Mouse (Mus musculus) hindbrain, postnatal 0 days (tissue): ENCODE results near the gene Dtnbp1. TPM values are rescaled to one million over a fixed set of nuclear protein-coding genes. Genes with fewer than 3 reads are reported as not detected.
A peak's percentile ranks its signal among the peaks of the same experiment; 100 is the strongest.

Source experiments
- ATAC-seq: fragments of 200-750 bp; cut with Nextera tagmentation; 2 replicates; pipeline ENCODE4 v1.8.0; 2017; ENCODE audit warnings: mild to moderate bottlenecking, moderate TSS enrichment, moderate library complexity
- DNase-seq: peaks from one replicate; pipeline ENCODE4 v3.0.0-alpha.2; 2015; ENCODE audit warnings: low spot score
- H3K27ac ChIP-seq: fragments of 300-500 bp; sonication (generic); 2 replicates; pipeline ENCODE4 v1.5.1; 2014; ENCODE audit warnings: mild to moderate bottlenecking
- H3K27me3 ChIP-seq: fragments of 300-500 bp; sonication (generic); 2 replicates; pipeline ENCODE4 v1.6.1; 2014; ENCODE audit warnings: low read length, mixed read lengths; ENCODE audit not compliant: insufficient read depth
- H3K36me3 ChIP-seq: fragments of 300-500 bp; sonication (generic); 2 replicates; pipeline ENCODE4 v1.6.1; 2014; ENCODE audit warnings: low read length, mixed read lengths; ENCODE audit not compliant: insufficient read depth
- H3K4me1 ChIP-seq: fragments of 300-500 bp; sonication (generic); 2 replicates; pipeline ENCODE4 v1.6.1; 2014; ENCODE audit warnings: antibody characterized with exemption, low read length, mixed read lengths; ENCODE audit not compliant: insufficient read depth
- H3K4me2 ChIP-seq: fragments of 300-500 bp; sonication (generic); 2 replicates; pipeline ENCODE4 v1.6.1; 2014; ENCODE audit warnings: low read depth, mild to moderate bottlenecking, low read length, moderate library complexity, mixed read lengths
- H3K4me3 ChIP-seq: fragments of 300-500 bp; sonication (generic); 2 replicates; pipeline ENCODE4 v1.5.1; 2014; ENCODE audit warnings: low read length
- H3K9ac ChIP-seq: fragments of 300-500 bp; sonication (generic); replicated peaks from 2 replicates; pipeline ENCODE4 v1.6.1; 2014; ENCODE audit warnings: mild to moderate bottlenecking, low read length, moderate library complexity, mixed read lengths
- H3K9me3 ChIP-seq: fragments of 300-500 bp; sonication (generic); 2 replicates; pipeline ENCODE4 v1.6.1; 2016; ENCODE audit warnings: low read length, mixed read lengths
- CTCF ChIP-seq: IDR thresholded peaks from 2 replicates; pipeline ENCODE4 v1.5.1; 2016; ENCODE audit warnings: antibody characterized with exemption, control low read depth, low read depth
- whole genome bisulfite sequencing: fragments of 180-500 bp; shearing (Covaris S2); extraction: QIAGEN DNeasy Blood & Tissue Kit; methylation state at CpG from one replicate; pipeline ENCODE4 v1.1.7; 2014; 5-methylcytosine and 5-hydroxymethylcytosine counted together
- polyA plus RNA-seq: library from polyadenylated mRNA; unstranded; fragments of >200 nt; fragmentation: Nextera tagmentation; extraction: Ambion mirVana; gene quantifications from 2 replicates; pipeline ENCODE4 v1.2.1, GENCODE M21; 2015
- total RNA-seq: library from RNA; depleted of rRNA; stranded (reverse); fragments of >200 nt; gene quantifications from 2 replicates; pipeline ENCODE4 v1.2.3, GENCODE M21; 2014

Gene Dtnbp1
- total and polyA plus RNA-seq, 2 experiments from 2014 or later: 90.7 to 127 TPM

DNA sequence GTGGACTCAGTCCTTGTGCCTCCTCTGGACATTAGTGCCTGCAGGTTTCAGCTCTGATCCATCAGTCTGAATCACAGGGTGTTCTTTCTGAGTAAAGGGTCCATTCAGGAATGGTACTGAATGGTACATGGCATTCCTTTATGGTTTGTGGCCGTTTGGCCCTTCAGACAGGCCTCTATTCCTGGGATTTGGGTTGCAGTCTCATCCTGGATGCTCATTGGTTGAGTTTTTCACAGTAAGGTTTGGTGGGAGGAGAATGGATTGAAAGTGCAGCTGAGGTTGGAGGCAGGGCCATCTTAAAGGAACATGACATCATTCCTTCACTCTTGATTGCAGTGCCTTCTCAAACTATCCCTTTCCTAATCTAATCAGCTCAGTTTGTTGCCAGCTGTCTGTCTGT is 93.2 kb downstream of the Dtnbp1 start:
- H3K4me2 ChIP-seq: no peak overlapping the region
- ATAC-seq (no peak), DNase-seq (no peak)
- H3K9me3 ChIP-seq: no peaks in the 10 kb centered on the region
- WGBS: 22% methylated on average over 1 of the region's 1 CpGs
- no peak for TF ChIP-seq CTCF
- no peak overlapping the region for H3K4me3 ChIP-seq
- peaks cover 25% of the 10 kb centered on the region; the same call in 1 of the 2 replicates for H3K36me3 ChIP-seq
- H3K27me3 ChIP-seq: no peaks in the 10 kb centered on the region
- H3K4me1 ChIP-seq: peaks cover 15% of the 10 kb centered on the region
- peak overlapping the region; percentile 8; the same call in 1 of the 2 replicates for H3K27ac ChIP-seq
- no peak overlapping the region for H3K9ac ChIP-seq

DNA sequence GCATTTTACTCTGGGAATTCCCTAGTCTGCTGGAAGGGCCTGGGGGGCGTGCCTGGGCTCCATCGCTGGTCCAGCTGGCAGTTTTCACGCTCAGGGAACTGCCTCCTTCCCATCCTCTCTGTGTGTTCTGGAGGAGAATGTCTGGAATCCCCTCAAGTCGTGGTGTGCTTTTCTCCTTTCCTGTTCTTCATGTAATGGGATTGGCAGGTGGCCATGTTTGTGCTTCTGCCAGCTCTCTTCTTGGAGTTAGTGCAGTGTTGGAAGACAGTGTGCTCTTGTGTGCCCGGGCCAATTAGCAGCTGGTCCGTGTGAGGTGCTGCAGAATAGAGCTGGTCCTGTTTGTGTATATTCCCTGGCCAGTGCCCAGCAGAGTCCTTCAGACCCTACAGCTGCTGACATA is 94.2 kb downstream of the Dtnbp1 start:
- WGBS: 17% methylated on average over 6 of the region's 6 CpGs
- Histone ChIP-seq H3K9ac (no peak overlapping the region), H3K4me3 (no peak overlapping the region), H3K27ac (peak overlapping the region; percentile 45; the same call in 1 of the 2 replicates), H3K4me1 (peaks cover 12% of the 10 kb centered on the region), H3K27me3 (no peaks in the 10 kb centered on the region), H3K4me2 (no peak overlapping the region), H3K9me3 (no peaks in the 10 kb centered on the region), H3K36me3 (peaks cover 24% of the 10 kb centered on the region)
- DNase-seq: peak; percentile 95
- peak; percentile 4; the same call in 1 of the 2 replicates for TF ChIP-seq CTCF
- ATAC-seq: peak; percentile 98

DNA sequence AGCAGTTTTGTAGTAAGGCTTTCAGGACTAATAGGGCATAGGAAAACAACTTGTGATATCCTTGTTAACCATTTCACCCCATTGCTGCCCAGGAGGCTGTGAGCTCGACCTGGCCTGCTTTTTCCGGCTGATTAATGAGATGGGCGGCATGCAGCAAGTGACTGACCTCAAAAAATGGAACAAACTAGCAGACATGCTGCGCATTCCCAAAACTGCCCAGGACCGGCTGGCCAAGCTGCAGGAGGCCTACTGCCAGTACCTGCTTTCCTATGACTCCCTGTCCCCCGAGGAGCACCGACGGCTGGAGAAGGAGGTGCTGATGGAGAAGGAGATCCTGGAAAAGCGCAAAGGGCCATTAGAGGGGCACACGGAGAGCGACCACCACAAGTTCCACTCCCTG is 95.8 kb downstream of the Dtnbp1 start:
- Histone ChIP-seq H3K4me1 (peaks cover 3% of the 10 kb centered on the region; the same call in 1 of the 2 replicates), H3K9ac (no peak overlapping the region), H3K27ac (no peak overlapping the region), H3K36me3 (peaks cover 25% of the 10 kb centered on the region), H3K27me3 (no peaks in the 10 kb centered on the region), H3K4me3 (no peak overlapping the region), H3K9me3 (no peaks in the 10 kb centered on the region), H3K4me2 (no peak overlapping the region)
- 85% methylated on average over 11 of the region's 11 CpGs for WGBS
- ATAC-seq (no peak), DNase-seq (no peak)
- no peak for TF ChIP-seq CTCF

DNA sequence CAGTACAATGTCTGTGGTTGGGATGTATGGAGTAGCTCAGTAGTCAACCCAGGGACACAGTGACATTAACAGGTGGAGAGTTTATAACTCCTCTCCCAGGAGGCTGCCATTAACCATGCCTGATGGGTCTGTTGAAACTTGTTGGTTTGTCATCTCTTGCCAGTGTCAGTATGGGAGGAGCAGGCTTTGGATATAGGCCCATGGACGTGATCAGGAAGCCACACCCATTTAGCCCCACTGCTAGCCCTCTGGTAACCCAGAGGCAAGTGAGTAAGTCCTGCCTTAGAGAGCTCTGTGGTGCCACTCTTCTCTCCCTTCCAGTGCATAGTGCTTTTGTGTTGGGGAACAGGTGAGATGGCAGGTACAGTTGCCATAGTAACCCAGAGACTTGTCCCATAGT is 97.7 kb downstream of the Dtnbp1 start:
- WGBS: 44% methylated on average over 1 of the region's 1 CpGs
- Histone ChIP-seq H3K9ac (no peak overlapping the region), H3K36me3 (peaks cover 17% of the 10 kb centered on the region), H3K4me1 (peaks cover 3% of the 10 kb centered on the region; the same call in 1 of the 2 replicates), H3K9me3 (no peaks in the 10 kb centered on the region), H3K27ac (no peak overlapping the region), H3K4me2 (no peak overlapping the region), H3K27me3 (no peaks in the 10 kb centered on the region), H3K4me3 (no peak overlapping the region)
- DNase-seq: no peak
- TF ChIP-seq CTCF: no peak
- ATAC-seq: no peak

DNA sequence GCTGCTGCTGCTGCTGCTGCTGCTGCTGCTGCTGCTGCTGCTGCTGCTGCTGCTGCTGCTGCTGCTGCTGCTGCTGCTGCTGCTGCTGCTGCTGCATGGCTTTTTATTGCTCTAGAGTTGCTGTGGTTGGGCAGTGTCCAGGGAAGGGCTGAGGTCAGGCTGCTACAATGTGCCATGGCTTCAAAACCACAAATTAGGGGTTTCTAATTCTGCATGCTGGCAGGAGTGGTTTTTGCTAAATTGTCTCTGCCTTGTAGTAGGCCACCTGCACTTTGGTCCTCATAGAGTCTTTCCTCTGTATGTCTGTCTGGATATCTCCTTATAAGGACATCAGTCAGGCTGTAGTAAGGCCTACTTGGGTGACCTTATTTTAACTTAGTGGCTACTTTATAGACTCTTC is 98.5 kb downstream of the Dtnbp1 start:
- no peak overlapping the region for H3K27ac ChIP-seq
- no peaks in the 10 kb centered on the region for H3K9me3 ChIP-seq
- H3K36me3 ChIP-seq: peaks cover 23% of the 10 kb centered on the region
- H3K27me3 ChIP-seq: no peaks in the 10 kb centered on the region
- TF ChIP-seq CTCF: no peak
- no peak overlapping the region for H3K4me2 ChIP-seq
- H3K4me3 ChIP-seq: no peak overlapping the region
- DNase-seq (no peak), ATAC-seq (no peak)
- no peak overlapping the region for H3K9ac ChIP-seq
- H3K4me1 ChIP-seq: peaks cover 3% of the 10 kb centered on the region; the same call in 1 of the 2 replicates

DNA sequence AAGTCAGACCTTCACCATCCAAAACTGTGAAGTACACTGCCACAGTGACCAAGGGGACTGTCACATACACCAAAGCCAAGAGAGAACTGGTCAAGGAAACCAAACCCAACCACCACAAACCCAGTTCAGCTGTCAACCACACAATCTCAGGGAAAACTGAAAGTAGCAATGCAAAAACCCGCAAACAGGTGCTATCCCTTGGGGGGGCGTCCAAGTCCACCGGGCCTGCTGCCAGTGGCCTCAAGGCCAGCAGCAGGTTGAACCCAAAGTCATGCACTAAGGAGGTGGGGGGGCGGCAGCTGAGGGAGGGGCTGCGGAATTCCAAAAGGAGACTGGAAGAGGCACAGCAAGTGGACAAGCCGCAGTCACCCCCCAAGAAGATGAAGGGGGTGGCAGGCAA is 99.6 kb downstream of the Dtnbp1 start:
- Histone ChIP-seq H3K9me3 (no peaks in the 10 kb centered on the region), H3K27ac (no peak overlapping the region), H3K9ac (no peak overlapping the region), H3K4me3 (no peak overlapping the region), H3K27me3 (no peaks in the 10 kb centered on the region), H3K4me1 (peaks cover 3% of the 10 kb centered on the region; the same call in 1 of the 2 replicates), H3K4me2 (no peak overlapping the region), H3K36me3 (peaks cover 24% of the 10 kb centered on the region)
- TF ChIP-seq CTCF: no peak
- no peak for ATAC-seq
- DNase-seq: no peak
- 91% methylated on average over 6 of the region's 6 CpGs for WGBS

DNA sequence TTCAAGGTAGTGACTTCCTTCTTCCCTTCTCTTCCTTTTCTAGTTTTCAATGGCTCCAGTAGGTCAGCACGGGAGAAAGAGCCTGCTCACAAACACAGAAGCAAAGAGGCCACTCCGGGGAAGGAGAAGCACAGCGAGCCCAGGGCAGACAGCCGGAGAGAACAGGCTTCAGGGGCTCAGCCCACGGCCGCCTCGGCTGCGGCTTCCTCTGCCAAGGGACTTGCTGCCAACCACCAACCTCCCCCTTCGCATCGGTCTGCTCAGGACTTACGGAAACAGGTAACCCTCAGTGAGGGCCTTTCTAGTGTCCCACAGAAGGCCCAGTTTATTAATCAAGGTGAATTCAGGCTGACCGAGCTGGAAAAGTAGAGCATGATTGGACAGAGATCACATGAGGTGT is 105.7 kb downstream of the Dtnbp1 start:
- WGBS: 88% methylated on average over 12 of the region's 12 CpGs
- H3K4me2 ChIP-seq: no peak overlapping the region
- no peaks in the 10 kb centered on the region for H3K27me3 ChIP-seq
- no peak overlapping the region for H3K9ac ChIP-seq
- H3K4me1 ChIP-seq: no peaks in the 10 kb centered on the region
- no peak overlapping the region for H3K4me3 ChIP-seq
- H3K27ac ChIP-seq: no peak overlapping the region
- H3K9me3 ChIP-seq: no peaks in the 10 kb centered on the region
- peaks cover 14% of the 10 kb centered on the region; the same call in 1 of the 2 replicates for H3K36me3 ChIP-seq
- no peak for ATAC-seq
- DNase-seq: no peak
- no peak for TF ChIP-seq CTCF
